Mouse (Mus musculus) intestine, embryonic 16.5 days (tissue): ENCODE data around the gene Apbb2. TPM values are rescaled to one million over a fixed set of nuclear protein-coding genes. Genes with fewer than 3 reads are reported as not detected.

Experiments used
- ATAC-seq: fragments of 200-750 bp; cut with Nextera tagmentation; 2 replicates; pipeline ENCODE4 v1.8.0; 2017; ENCODE audit warnings: moderate TSS enrichment, moderate library complexity
- H3K27ac ChIP-seq: fragments of 300-500 bp; sonication (generic); 2 replicates; pipeline ENCODE4 v1.5.1; 2014; ENCODE audit warnings: mild to moderate bottlenecking, low read length
- H3K27me3 ChIP-seq: fragments of 300-500 bp; sonication (generic); replicated peaks from 2 replicates; pipeline ENCODE4 v1.6.1; 2014; ENCODE audit warnings: low read length, control low read depth, mixed read lengths; ENCODE audit not compliant: control insufficient read depth, insufficient read depth
- H3K36me3 ChIP-seq: fragments of 300-500 bp; sonication (generic); 2 replicates; pipeline ENCODE4 v1.6.1; 2014; ENCODE audit warnings: low read length, control low read depth; ENCODE audit not compliant: control insufficient read depth, insufficient read depth
- H3K4me1 ChIP-seq: fragments of 300-500 bp; sonication (generic); 2 replicates; pipeline ENCODE4 v1.6.1; 2014; ENCODE audit warnings: low read length, control low read depth, mixed read lengths; ENCODE audit not compliant: control insufficient read depth, insufficient read depth
- H3K4me2 ChIP-seq: fragments of 300-500 bp; sonication (generic); 2 replicates; pipeline ENCODE4 v1.6.1; 2014; ENCODE audit warnings: low read depth, low read length, control low read depth
- H3K4me3 ChIP-seq: fragments of 300-500 bp; sonication (generic); 2 replicates; pipeline ENCODE4 v1.5.1; 2014; ENCODE audit warnings: mild to moderate bottlenecking, low read length
- H3K9ac ChIP-seq: fragments of 300-500 bp; sonication (generic); 2 replicates; pipeline ENCODE4 v1.6.1; 2014; ENCODE audit warnings: low read depth, low read length
- H3K9me3 ChIP-seq: fragments of 300-500 bp; sonication (generic); 2 replicates; pipeline ENCODE4 v1.6.1; 2016; ENCODE audit warnings: low read length, control low read depth; ENCODE audit not compliant: control insufficient read depth
- WGBS: fragments of 180-500 bp; shearing (Covaris S2); extraction: QIAGEN DNeasy Blood & Tissue Kit; methylation state at CpG from one replicate; pipeline ENCODE4 v1.1.7; 2014; 5-methylcytosine and 5-hydroxymethylcytosine counted together
- polyA plus RNA-seq: library from polyadenylated mRNA; unstranded; fragments of >200 nt; fragmentation: Nextera tagmentation; extraction: Ambion mirVana; gene quantifications from 2 replicates; pipeline ENCODE4 v1.2.1, GENCODE M21; 2015

Apbb2 gene
- polyA plus RNA-seq, 1 experiment from 2014 or later, result 31.2 TPM

DNA sequence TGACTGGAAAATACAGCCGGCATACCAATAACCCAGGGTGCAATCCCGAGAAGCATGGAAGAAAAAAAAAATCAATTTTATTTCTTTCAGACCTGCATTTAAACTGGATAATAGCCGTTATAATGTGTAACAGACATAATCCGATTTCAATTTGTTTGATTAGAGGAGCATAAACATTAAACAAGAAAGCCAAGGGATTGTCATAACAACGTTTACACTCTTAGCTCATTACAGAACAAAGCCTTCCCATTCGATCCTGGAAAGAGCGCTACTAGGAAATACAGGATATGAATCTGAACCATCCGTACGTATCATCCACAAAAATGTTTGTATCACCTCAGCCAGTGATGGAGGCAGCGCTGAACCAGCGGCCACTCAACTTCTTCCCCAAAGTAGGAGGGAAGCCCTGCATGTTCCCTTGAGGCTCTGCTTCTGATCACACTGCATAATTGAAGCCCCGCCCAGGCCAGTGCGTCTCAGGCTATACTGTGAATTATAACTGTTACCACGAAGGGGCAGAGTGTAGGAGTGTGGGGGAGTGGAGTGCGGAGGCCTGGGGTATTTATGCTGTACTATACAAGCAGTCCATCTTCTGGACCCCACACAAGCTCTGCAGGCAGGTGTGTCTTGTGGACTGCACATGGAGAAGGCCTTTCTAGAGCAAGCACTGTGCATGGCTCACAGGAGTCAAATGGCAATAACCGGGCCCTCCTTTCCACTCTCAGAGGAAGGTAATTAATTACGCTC lies 278.1 kb downstream of the Apbb2 start:
- 46% methylated on average over 17 of the region's 17 CpGs for WGBS
- H3K27ac ChIP-seq, result no peak overlapping the region
- peaks cover 25% of the 10 kb centered on the region for H3K4me1 ChIP-seq
- H3K4me2 ChIP-seq, result no peak overlapping the region
- no peaks in the 10 kb centered on the region for H3K36me3 ChIP-seq
- no peak overlapping the region for H3K9ac ChIP-seq
- H3K4me3 ChIP-seq, result no peak overlapping the region
- H3K27me3 ChIP-seq, result no peaks in the 10 kb centered on the region
- ATAC-seq, result no peak
- no peaks in the 10 kb centered on the region for H3K9me3 ChIP-seq

DNA sequence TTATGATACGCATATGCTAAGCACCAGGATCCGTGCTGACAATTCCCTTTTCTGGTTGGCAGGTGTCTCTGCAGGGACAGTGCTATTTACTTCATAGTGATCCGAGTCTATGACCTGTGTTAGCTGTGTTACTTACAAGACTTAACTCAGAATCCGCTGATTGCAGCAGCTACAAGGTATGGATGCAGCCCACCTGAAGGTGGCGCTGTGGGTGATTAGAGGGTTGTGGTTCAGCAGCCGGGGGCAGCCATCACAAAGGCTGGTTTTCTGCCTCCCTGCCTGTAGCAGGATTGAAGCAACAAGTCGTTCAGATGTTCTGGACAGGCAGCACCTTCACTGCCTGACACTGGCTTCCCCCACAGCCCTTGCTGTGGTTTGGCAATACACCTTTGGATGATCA lies 280.0 kb downstream of the Apbb2 start:
- Histone ChIP-seq H3K4me2 (no peak overlapping the region), H3K27ac (no peak overlapping the region), H3K9ac (no peak overlapping the region), H3K9me3 (no peaks in the 10 kb centered on the region), H3K36me3 (no peaks in the 10 kb centered on the region), H3K4me1 (peaks cover 25% of the 10 kb centered on the region), H3K4me3 (no peak overlapping the region), H3K27me3 (no peaks in the 10 kb centered on the region)
- WGBS, result 42% methylated on average over 7 of the region's 7 CpGs
- ATAC-seq, result no peak

DNA sequence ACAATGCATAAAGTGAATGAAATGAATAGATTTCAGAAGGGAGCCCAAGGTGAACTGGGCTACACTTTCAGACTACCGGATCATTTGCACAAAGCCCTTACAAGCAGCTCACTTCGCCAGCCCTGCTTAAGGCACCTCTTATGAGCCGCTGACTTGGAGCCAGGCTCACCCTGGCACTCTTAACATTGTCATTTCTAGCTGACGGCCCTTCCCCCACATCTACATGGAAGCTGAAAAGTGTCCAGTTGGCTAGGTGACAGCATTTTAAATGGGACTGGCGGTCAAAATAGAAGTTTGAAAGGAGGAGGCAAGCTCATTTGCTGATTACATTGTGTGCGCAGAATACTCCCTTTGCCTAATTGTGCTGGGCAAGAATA lies 280.6 kb downstream of the Apbb2 start:
- ATAC-seq, result no peak; the same call in 1 of the 2 replicates

DNA sequence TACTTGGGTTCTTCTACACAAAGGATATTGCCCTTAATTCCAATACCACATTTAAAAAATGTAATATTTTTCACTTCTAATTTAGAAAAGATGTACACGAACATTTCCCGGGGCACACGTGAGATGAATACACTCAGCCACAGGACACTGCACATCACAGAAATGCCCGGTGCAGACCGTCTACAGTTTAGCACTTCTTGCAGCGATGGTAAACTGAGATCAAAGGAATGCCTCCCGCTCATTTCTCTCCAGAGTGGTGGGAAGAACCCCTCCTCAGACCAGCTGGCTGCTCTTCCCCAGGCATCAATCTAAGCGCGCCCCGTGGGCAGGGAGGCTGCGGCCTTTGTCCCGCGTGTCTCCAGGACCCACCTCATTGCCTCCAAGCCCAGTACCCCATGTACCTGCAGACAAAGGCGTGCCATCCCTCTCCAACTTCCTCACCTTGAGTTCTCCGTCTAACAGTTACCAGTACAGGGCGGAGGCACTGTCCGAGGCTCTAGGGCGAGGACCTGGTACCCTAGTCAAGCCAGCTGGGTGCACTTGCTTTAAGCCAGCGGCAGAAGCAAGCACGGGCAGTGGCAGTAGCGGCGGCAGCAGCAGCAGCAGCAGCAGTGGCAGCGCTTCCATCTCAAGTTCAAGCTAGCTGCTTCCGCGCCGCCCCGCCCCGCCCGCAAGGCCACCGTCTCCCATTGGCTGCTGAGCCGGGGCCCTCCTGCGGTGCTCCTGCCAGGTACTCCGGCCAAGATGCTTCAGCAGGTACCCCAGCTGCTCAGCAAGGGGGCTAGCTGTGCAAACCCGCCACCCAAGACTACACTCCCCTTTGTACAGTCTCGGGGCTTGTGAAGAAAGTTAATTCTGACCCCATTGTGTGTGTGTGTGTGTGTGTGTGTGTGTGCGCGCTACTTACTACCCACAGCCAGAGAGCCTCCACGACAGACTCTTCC lies 281.3 kb downstream of the Apbb2 start:
- no peaks in the 10 kb centered on the region for H3K9me3 ChIP-seq
- 6% methylated on average over 38 of the region's 38 CpGs for WGBS
- ATAC-seq, result peak; percentile 76
- peak overlapping the region; percentile 54 for H3K4me3 ChIP-seq
- peaks cover 23% of the 10 kb centered on the region for H3K4me1 ChIP-seq
- H3K36me3 ChIP-seq, result no peaks in the 10 kb centered on the region
- H3K27ac ChIP-seq, result no peak overlapping the region
- peak overlapping the region; percentile 65 for H3K9ac ChIP-seq
- no peaks in the 10 kb centered on the region for H3K27me3 ChIP-seq
- H3K4me2 ChIP-seq, result peak overlapping the region; percentile 93

More for the DNA sequence above, 280.6 kb downstream of the Apbb2 start:
- Histone ChIP-seq H3K27me3 (no peaks in the 10 kb centered on the region), H3K4me1 (peaks cover 25% of the 10 kb centered on the region), H3K4me3 (peak overlapping the region; percentile 54), H3K9me3 (no peaks in the 10 kb centered on the region), H3K4me2 (peak overlapping the region; percentile 93), H3K36me3 (no peaks in the 10 kb centered on the region), H3K9ac (0 out of 2 replicates have a peak overlapping the region, but pooled peaks have one; percentile 65), H3K27ac (no peak overlapping the region)
- WGBS, result 45% methylated on average over 6 of the region's 6 CpGs

DNA sequence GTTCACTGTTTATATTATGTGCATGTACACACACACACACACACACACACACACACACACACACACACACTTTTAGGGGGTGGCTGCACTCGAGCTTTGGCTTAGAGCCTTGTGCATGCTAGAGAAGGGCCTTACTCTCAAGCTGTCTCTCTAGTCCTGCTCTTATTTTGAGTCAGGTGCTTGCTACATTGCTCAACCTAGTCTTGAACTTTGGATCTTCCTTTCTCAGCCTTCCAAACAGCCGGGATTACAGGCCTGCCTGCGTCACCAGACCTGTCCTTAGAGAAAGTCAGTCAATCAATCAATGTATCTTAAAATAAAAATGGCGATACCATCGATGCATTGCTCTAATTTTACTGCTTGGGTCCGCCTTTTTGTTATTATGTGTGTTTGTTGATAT lies 287.8 kb downstream of the Apbb2 start:
- H3K9ac ChIP-seq, result no peak overlapping the region
- no peak overlapping the region for H3K4me3 ChIP-seq
- H3K4me1 ChIP-seq, result 0 out of 2 replicates have a peak, but pooled peaks cover 2% of the 10 kb centered on the region
- ATAC-seq, result peak; percentile 72
- no peaks in the 10 kb centered on the region for H3K27me3 ChIP-seq
- no peaks in the 10 kb centered on the region for H3K9me3 ChIP-seq
- H3K36me3 ChIP-seq, result no peaks in the 10 kb centered on the region
- WGBS, result 89% methylated on average over 6 of the region's 6 CpGs
- no peak overlapping the region for H3K27ac ChIP-seq
- H3K4me2 ChIP-seq, result no peak overlapping the region

DNA sequence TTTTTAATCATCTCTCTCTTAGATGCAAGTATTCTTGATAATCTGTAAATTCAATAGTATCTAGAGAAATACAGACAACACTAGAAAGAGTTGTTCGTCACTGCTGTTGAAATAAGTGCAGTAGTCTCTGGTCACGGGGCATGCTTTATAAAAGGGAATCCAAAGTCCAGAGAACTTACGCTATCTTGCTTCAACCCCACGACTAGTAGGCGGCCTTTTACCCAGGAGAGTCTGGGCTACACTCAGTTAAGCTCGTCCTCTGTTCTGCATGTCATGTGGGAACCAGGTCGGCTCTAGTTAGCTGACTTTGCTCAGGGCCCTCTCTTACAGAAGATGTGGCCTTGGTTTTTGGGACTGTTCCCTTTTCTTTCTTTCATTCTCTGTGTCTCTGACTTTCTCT lies 289.8 kb downstream of the Apbb2 start:
- H3K4me3 ChIP-seq, result no peak overlapping the region
- H3K4me1 ChIP-seq, result 0 out of 2 replicates have a peak, but pooled peaks cover 2% of the 10 kb centered on the region
- H3K36me3 ChIP-seq, result no peaks in the 10 kb centered on the region
- no peak overlapping the region for H3K27ac ChIP-seq
- H3K9ac ChIP-seq, result no peak overlapping the region
- 68% methylated on average over 7 of the region's 7 CpGs for WGBS
- peak; percentile 88 for ATAC-seq
- H3K27me3 ChIP-seq, result no peaks in the 10 kb centered on the region
- H3K9me3 ChIP-seq, result no peaks in the 10 kb centered on the region
- no peak overlapping the region for H3K4me2 ChIP-seq

DNA sequence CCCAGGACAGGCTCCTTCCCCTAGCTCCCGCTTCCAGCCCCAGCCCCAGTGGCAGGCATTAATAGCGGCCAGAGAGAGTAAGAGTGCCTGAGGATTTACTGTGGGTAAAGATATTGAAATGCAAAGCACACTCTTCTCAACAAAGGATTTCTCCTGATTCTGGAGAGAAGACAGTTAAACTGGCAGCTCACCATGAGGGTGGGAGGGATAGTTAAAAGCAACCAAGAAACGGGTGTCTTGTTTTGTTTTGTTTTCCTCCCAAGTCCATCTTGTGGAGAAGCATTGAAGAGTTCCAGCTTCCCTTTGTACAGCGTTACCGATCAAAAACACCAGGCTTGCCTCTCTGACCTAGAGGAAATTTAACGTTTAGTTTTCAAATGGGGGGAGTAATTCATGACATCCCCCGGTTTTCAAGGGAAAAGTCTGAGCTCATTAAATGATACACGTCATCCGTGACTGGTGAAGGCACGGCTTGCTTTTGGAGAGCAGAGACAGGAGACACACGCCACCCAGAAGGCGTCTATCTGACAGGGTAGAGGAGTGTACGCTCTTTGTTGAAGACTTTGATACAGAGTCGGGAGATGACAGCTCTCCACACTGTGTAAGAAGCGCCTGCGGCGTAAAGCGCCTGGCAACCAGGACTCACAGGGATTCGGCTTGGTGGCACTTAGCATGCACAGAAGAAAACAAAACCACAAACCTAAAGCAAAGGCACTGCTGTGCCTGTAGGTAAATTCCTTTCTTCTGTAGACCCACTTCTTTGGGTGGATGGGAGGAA lies 290.4 kb downstream of the Apbb2 start:
- ATAC-seq, result 0 out of 2 replicates have a peak, but pooled peaks have one; percentile 52
- Histone ChIP-seq H3K4me1 (0 out of 2 replicates have a peak, but pooled peaks cover 2% of the 10 kb centered on the region), H3K4me3 (no peak overlapping the region), H3K36me3 (no peaks in the 10 kb centered on the region), H3K27ac (0 out of 2 replicates have a peak overlapping the region, but pooled peaks have one; percentile 9), H3K4me2 (no peak overlapping the region), H3K9ac (no peak overlapping the region), H3K27me3 (no peaks in the 10 kb centered on the region), H3K9me3 (no peaks in the 10 kb centered on the region)
- 60% methylated on average over 19 of the region's 19 CpGs for WGBS

DNA sequence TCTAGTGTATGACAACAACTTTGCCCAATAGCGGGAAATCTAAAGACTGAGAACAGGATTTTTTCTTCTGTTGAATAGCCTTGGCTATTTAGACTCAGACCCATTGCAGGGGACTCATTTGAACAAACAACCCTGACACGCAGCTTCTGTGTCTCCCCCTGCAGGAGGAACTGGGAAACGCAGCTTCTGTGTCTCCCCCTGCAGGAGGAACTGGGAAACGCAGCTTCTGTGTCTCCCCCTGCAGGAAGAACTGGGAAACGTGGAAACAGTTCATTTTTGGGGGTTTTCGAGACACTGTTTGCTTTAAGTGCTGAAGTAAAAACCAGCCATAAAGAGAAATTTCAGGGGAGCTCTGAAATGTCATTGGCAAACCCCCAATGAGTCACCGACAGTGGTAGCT lies 292.2 kb downstream of the Apbb2 start:
- Histone ChIP-seq H3K4me2 (no peak overlapping the region), H3K9ac (no peak overlapping the region), H3K4me1 (peaks cover 2% of the 10 kb centered on the region; the same call in 1 of the 2 replicates), H3K4me3 (no peak overlapping the region), H3K9me3 (no peaks in the 10 kb centered on the region), H3K36me3 (no peaks in the 10 kb centered on the region), H3K27me3 (no peaks in the 10 kb centered on the region), H3K27ac (no peak overlapping the region)
- no peak for ATAC-seq
- 78% methylated on average over 7 of the region's 7 CpGs for WGBS

DNA sequence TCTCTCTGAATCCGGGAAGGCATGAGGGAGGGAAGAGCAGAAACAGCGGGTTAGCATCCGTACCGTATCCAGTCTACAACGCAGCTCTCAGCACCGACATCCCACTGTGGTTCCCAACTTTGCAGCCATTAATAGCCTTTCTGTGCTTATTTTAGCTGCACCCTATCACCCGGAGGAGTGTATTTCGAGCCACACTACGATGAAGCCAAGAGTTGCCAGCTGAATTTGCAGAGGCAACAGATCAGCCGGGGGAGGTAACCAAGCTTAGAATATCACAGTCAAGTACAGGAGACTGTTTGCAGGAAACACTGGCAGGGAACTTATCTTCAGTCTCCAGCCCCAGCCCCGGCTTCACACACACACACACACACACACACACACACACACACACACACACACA lies 295.0 kb downstream of the Apbb2 start:
- Histone ChIP-seq H3K27ac (no peak overlapping the region), H3K9me3 (no peaks in the 10 kb centered on the region), H3K27me3 (no peaks in the 10 kb centered on the region), H3K36me3 (no peaks in the 10 kb centered on the region), H3K4me1 (no peaks in the 10 kb centered on the region; the same call in 1 of the 2 replicates), H3K4me2 (no peak overlapping the region), H3K4me3 (no peak overlapping the region), H3K9ac (no peak overlapping the region)
- 80% methylated on average over 11 of the region's 11 CpGs for WGBS
- ATAC-seq, result no peak
